Mouse (Mus musculus): ENCODE measurements around the gene Gclm.
"Not testable (repeated sequence)": the region's sequence is repeated elsewhere in the genome, so short reads cannot be mapped to it uniquely, and the experiment has no call there.

Gene Gclm

GRCm38 (mm10) chr3:122221240-122222036 is 23.9 kb upstream of the Gclm start:
- in situ Hi-C loops (cut with MboI; ENCODE audit: low pct_unique_long_range_greater_than_20kb in 1 of 2, low sequenced_read_pairs in 2 of 2, unreplicated experiment in 1 of 2): no loop called here

- in situ Hi-C loops (cut with MboI; ENCODE audit: low pct_unique_long_range_greater_than_20kb in 1 of 2, low sequenced_read_pairs in 2 of 2, unreplicated experiment in 1 of 2): not testable (repeated sequence)
Measured at GRCm38 (mm10) chr3:122226972-122227371, 18.4 kb upstream of the Gclm start.

GRCm38 (mm10) chr3:122235772-122236171 is 9.6 kb upstream of the Gclm start:
- in situ Hi-C loops (cut with MboI; ENCODE audit: low pct_unique_long_range_greater_than_20kb in 1 of 2, low sequenced_read_pairs in 2 of 2, unreplicated experiment in 1 of 2): no loop called here

GRCm38 (mm10) chr3:122242876-122243275 is 2.5 kb upstream of the Gclm start:
- in situ Hi-C loops (cut with MboI; ENCODE audit: low pct_unique_long_range_greater_than_20kb in 1 of 2, low sequenced_read_pairs in 2 of 2, unreplicated experiment in 1 of 2): no loop called here

- in situ Hi-C loops (cut with MboI; ENCODE audit: low pct_unique_long_range_greater_than_20kb in 1 of 2, low sequenced_read_pairs in 2 of 2, unreplicated experiment in 1 of 2): no loop called here
Measured at GRCm38 (mm10) chr3:122243416-122244167, 1.8 kb upstream of the Gclm start.

GRCm38 (mm10) chr3:122244759-122245158 is 598 bp upstream of the Gclm start:
- in situ Hi-C loops (cut with MboI; ENCODE audit: low pct_unique_long_range_greater_than_20kb in 1 of 2, low sequenced_read_pairs in 2 of 2, unreplicated experiment in 1 of 2): no loop called here

GRCm38 (mm10) chr3:122245878-122246332 is 548 bp downstream of the Gclm start:
- in situ Hi-C loops (cut with MboI; ENCODE audit: low pct_unique_long_range_greater_than_20kb in 1 of 2, low sequenced_read_pairs in 2 of 2, unreplicated experiment in 1 of 2): no loop called here

GRCm38 (mm10) chr3:122246406-122246805 is 1.0 kb downstream of the Gclm start:
- in situ Hi-C loops (cut with MboI; ENCODE audit: low pct_unique_long_range_greater_than_20kb in 1 of 2, low sequenced_read_pairs in 2 of 2, unreplicated experiment in 1 of 2): no loop called here

- in situ Hi-C loops (cut with MboI; ENCODE audit: low pct_unique_long_range_greater_than_20kb in 1 of 2, low sequenced_read_pairs in 2 of 2, unreplicated experiment in 1 of 2): no loop called here
Measured at GRCm38 (mm10) chr3:122246986-122247767, 1.8 kb downstream of the Gclm start.

GRCm38 (mm10) chr3:122247768-122248100 is 2.4 kb downstream of the Gclm start:
- in situ Hi-C loops (cut with MboI; ENCODE audit: low pct_unique_long_range_greater_than_20kb in 1 of 2, low sequenced_read_pairs in 2 of 2, unreplicated experiment in 1 of 2): no loop called here

- in situ Hi-C loops (cut with MboI; ENCODE audit: low pct_unique_long_range_greater_than_20kb in 1 of 2, low sequenced_read_pairs in 2 of 2, unreplicated experiment in 1 of 2): no loop called here
Measured at GRCm38 (mm10) chr3:122252466-122253253, 7.3 kb downstream of the Gclm start.

- in situ Hi-C loops (cut with MboI; ENCODE audit: low pct_unique_long_range_greater_than_20kb in 1 of 2, low sequenced_read_pairs in 2 of 2, unreplicated experiment in 1 of 2): not testable (repeated sequence)
Measured at GRCm38 (mm10) chr3:122254050-122254449, 8.7 kb downstream of the Gclm start.

- in situ Hi-C loops (cut with MboI; ENCODE audit: low pct_unique_long_range_greater_than_20kb in 1 of 2, low sequenced_read_pairs in 2 of 2, unreplicated experiment in 1 of 2): no loop called here
Measured at GRCm38 (mm10) chr3:122269986-122270385, 24.6 kb downstream of the Gclm start.

GRCm38 (mm10) chr3:122272565-122272964 is 27.2 kb downstream of the Gclm start:
- in situ Hi-C loops (cut with MboI; ENCODE audit: low pct_unique_long_range_greater_than_20kb in 1 of 2, low sequenced_read_pairs in 2 of 2, unreplicated experiment in 1 of 2): not testable (repeated sequence)

- in situ Hi-C loops (cut with MboI; ENCODE audit: low pct_unique_long_range_greater_than_20kb in 1 of 2, low sequenced_read_pairs in 2 of 2, unreplicated experiment in 1 of 2): no loop called here
Measured at GRCm38 (mm10) chr3:122273407-122274240, 28.3 kb downstream of the Gclm start.

- in situ Hi-C loops (cut with MboI; ENCODE audit: low pct_unique_long_range_greater_than_20kb in 1 of 2, low sequenced_read_pairs in 2 of 2, unreplicated experiment in 1 of 2): no loop called here
Measured at GRCm38 (mm10) chr3:122274241-122275024, 29.1 kb downstream of the Gclm start, which contains the start of gene Dnttip2. Gene Dnttip2, plus strand, starts transcription at chr3:122274388.

GRCm38 (mm10) chr3:122275111-122275510 is 29.8 kb downstream of the Gclm start:
- in situ Hi-C loops (cut with MboI; ENCODE audit: low pct_unique_long_range_greater_than_20kb in 1 of 2, low sequenced_read_pairs in 2 of 2, unreplicated experiment in 1 of 2): no loop called here
